In genomic region chr7:64049183-64049965, GRCm38 (mm10) we compare ENCODE assay signal across 8 mouse cellular contexts.
DNase-seq lines count a peak whose midpoint lies in the region; ATAC-seq and TF ChIP-seq lines count a peak whose summit lies in the region.

No protein-coding gene starts in this region.

- H3K4me3 ChIP-seq in gastrocnemius, adult 2 months = no peak overlapping the region; the same call in 1 of the 2 replicates
- H3K4me3 ChIP-seq in embryonic facial prominence, embryonic 13.5 days = peak overlapping the region; percentile 52
- peak overlapping the region; percentile 42 for H3K4me3 ChIP-seq in hindbrain, embryonic 14.5 days (replicated peaks; ENCODE audit: low read length)

- H3K36me3 ChIP-seq in embryonic facial prominence, embryonic 13.5 days = no peaks in the 10 kb centered on the region
- no peaks in the 10 kb centered on the region for H3K36me3 ChIP-seq in hindbrain, embryonic 14.5 days (replicated peaks; ENCODE audit: control insufficient read depth, insufficient read depth)

- DNase-seq in gastrocnemius, adult 2 months = no peak
- DNase-seq in gastrocnemius, postnatal 14 days = no peak
- no peak for DNase-seq in hindbrain, embryonic 14.5 days (ENCODE audit: low spot score)
- peak; percentile 37 for DNase-seq in lung, postnatal 36 days
- DNase-seq in spleen, postnatal 4 days (ENCODE audit: low spot score in 2 of 2) = peak; percentile 75 to 84
- no peak for DNase-seq in gastrocnemius, adult 18-20 months (ENCODE audit: low spot score)
- no peak for DNase-seq in left cerebral cortex, adult 8-10 months (ENCODE audit: low spot score in 2 of 2)

- no peak for TF ChIP-seq CTCF in gastrocnemius, adult 2 months (IDR thresholded peaks at IDR 0.05)

- H3K27me3 ChIP-seq in embryonic facial prominence, embryonic 13.5 days = no peaks in the 10 kb centered on the region
- no peaks in the 10 kb centered on the region for H3K27me3 ChIP-seq in hindbrain, embryonic 14.5 days (ENCODE audit: control insufficient read depth, insufficient read depth, low read length)

- H3K4me2 ChIP-seq in embryonic facial prominence, embryonic 13.5 days = peak overlapping the region; percentile 78
- H3K4me2 ChIP-seq in hindbrain, embryonic 14.5 days (replicated peaks) = peak overlapping the region; percentile 85

- WGBS in embryonic facial prominence, embryonic 13.5 days = 72% methylated on average over 11 of the region's 11 CpGs
- 64% methylated on average over 11 of the region's 11 CpGs for WGBS in hindbrain, embryonic 14.5 days

- ATAC-seq in embryonic facial prominence, embryonic 13.5 days (ENCODE audit: insufficient number of reproducible peaks, insufficient read depth, low FRiP score, low TSS enrichment, low read depth) = no peak
- no peak; the same call in 1 of the 2 replicates for ATAC-seq in hindbrain, embryonic 14.5 days (ENCODE audit: low FRiP score)

- peak overlapping the region; percentile 79 for H3K27ac ChIP-seq in gastrocnemius, adult 2 months
- 0 out of 2 replicates have a peak overlapping the region, but pooled peaks have one; percentile 11 for H3K27ac ChIP-seq in embryonic facial prominence, embryonic 13.5 days
- H3K27ac ChIP-seq in hindbrain, embryonic 14.5 days = 0 out of 2 replicates have a peak overlapping the region, but pooled peaks have one; percentile 62

- peaks cover 27% of the 10 kb centered on the region for H3K4me1 ChIP-seq in embryonic facial prominence, embryonic 13.5 days
- peaks cover 21% of the 10 kb centered on the region for H3K4me1 ChIP-seq in hindbrain, embryonic 14.5 days (replicated peaks; ENCODE audit: control insufficient read depth, insufficient read depth, low read length)

- H3K9me3 ChIP-seq in embryonic facial prominence, embryonic 13.5 days = no peaks in the 10 kb centered on the region
- H3K9me3 ChIP-seq in hindbrain, embryonic 14.5 days (ENCODE audit: control insufficient read depth, low read length) = no peaks in the 10 kb centered on the region

- H3K9ac ChIP-seq in embryonic facial prominence, embryonic 13.5 days = peak overlapping the region; percentile 77; the same call in 1 of the 2 replicates
- H3K9ac ChIP-seq in hindbrain, embryonic 14.5 days = peak overlapping the region; percentile 73; the same call in 1 of the 2 replicates

- intact Hi-C loops in gastrocnemius, adult 2 months (cut with DNase I) = no loop called here
- intact Hi-C loops in gastrocnemius, postnatal 14 days (cut with DNase I; ENCODE audit: low total_unique reads) = no loop called here

Comparison
In these comparisons a context has a peak if more than half of its experiments do, and no peak if none do; other contexts are left out.
1. DNase-seq: peak in lung, postnatal 36 days (single experiment) and spleen, postnatal 4 days (2 of 2); none in gastrocnemius, adult 2 months (single experiment), gastrocnemius, postnatal 14 days (single experiment), hindbrain, embryonic 14.5 days (single experiment), gastrocnemius, adult 18-20 months (single experiment) and left cerebral cortex, adult 8-10 months (0 of 2).
2. H3K27ac ChIP-seq: peak in every context shown above with its lines; median percentile 79 in gastrocnemius, adult 2 months; 62 in hindbrain, embryonic 14.5 days; 11 in embryonic facial prominence, embryonic 13.5 days.